Mouse (Mus musculus) kidney, adult 2 months (tissue): ENCODE measurements around the gene Sesn1. TPM values are rescaled to one million over a fixed set of nuclear protein-coding genes. Genes with fewer than 3 reads are reported as not detected.
"Not testable (repeated sequence)": the region's sequence is repeated elsewhere in the genome, so short reads cannot be mapped to it uniquely, and the experiment has no call there.

Experiments
- DNase-seq: peaks from one replicate; pipeline ENCODE4 v3.0.0; 2021
- H3K27ac ChIP-seq: fragments of 200-500 bp; 2 replicates; pipeline ENCODE4 v1.5.1; 2012; ENCODE audit warnings: low read depth, low read length, control low read depth, inconsistent platforms; ENCODE audit not compliant: insufficient read depth
- H3K27me3 ChIP-seq: fragments of 200-500 bp; replicated peaks from 2 replicates; pipeline ENCODE4 v1.6.1; 2012; ENCODE audit warnings: mild to moderate bottlenecking, moderate library complexity, low read length, inconsistent platforms; ENCODE audit not compliant: control insufficient read depth, insufficient read depth
- H3K36me3 ChIP-seq: fragments of 200-500 bp; 2 replicates; pipeline ENCODE4 v1.6.1; 2012; ENCODE audit warnings: mild to moderate bottlenecking, moderate library complexity, low read length, inconsistent platforms; ENCODE audit not compliant: control insufficient read depth, insufficient read depth
- H3K4me1 ChIP-seq: fragments of 200-500 bp; 2 replicates; pipeline ENCODE4 v1.6.1; 2011; ENCODE audit warnings: low read length; ENCODE audit not compliant: control insufficient read depth, insufficient read depth
- H3K4me3 ChIP-seq: fragments of 200-500 bp; 2 replicates; pipeline ENCODE4 v1.5.1; 2011; ENCODE audit warnings: mild to moderate bottlenecking, low read depth, low read length, control low read depth; ENCODE audit not compliant: insufficient read depth
- CTCF ChIP-seq: fragments of 200-500 bp; conservative IDR thresholded peaks from 2 replicates; pipeline ENCODE4 v1.5.1; 2011; ENCODE audit warnings: low read depth, mild to moderate bottlenecking, control low read depth, low read length, moderate library complexity, mixed read lengths; ENCODE audit not compliant: insufficient read depth, insufficient read length
- POLR2A ChIP-seq: fragments of 200-500 bp; IDR thresholded peaks from one replicate; pipeline ENCODE4 v1.6.1; 2011; ENCODE audit warnings: low read depth, low read length, control low read depth
- WGBS: fragments of 180-500 bp; shearing (Covaris S2); methylation state at CpG from one replicate; pipeline ENCODE4 v1.1.7; 2018; 5-methylcytosine and 5-hydroxymethylcytosine counted together
- polyA plus RNA-seq: library from polyadenylated mRNA; depleted of rRNA; stranded (reverse); fragments of >200 nt; gene quantifications from 2 replicates; pipeline ENCODE4 v1.2.3, GENCODE M21; 2012

Gene Sesn1
- polyA plus RNA-seq, 1 experiment = 13.2 TPM

- no peak overlapping the region for H3K4me3 ChIP-seq
- no peak overlapping the region for H3K27ac ChIP-seq
- WGBS = 86% methylated on average over 6 of the region's 6 CpGs
- no peaks in the 10 kb centered on the region for H3K27me3 ChIP-seq
- H3K4me1 ChIP-seq = peaks cover 2% of the 10 kb centered on the region; the same call in 1 of the 2 replicates
- no peak for DNase-seq
- no peaks in the 10 kb centered on the region for H3K36me3 ChIP-seq
- TF ChIP-seq POLR2A (no peak), CTCF (no peak)
Measured at GRCm38 (mm10) chr10:41814305-41814853, 4.6 kb downstream of the Sesn1 start.

GRCm38 (mm10) chr10:41816516-41816915 lies 6.8 kb downstream of the Sesn1 start:
- 0 out of 2 replicates have a peak, but pooled peaks cover 2% of the 10 kb centered on the region for H3K4me1 ChIP-seq
- no peak for TF ChIP-seq CTCF
- TF ChIP-seq POLR2A = no peak
- H3K27ac ChIP-seq = no peak overlapping the region
- no peaks in the 10 kb centered on the region for H3K27me3 ChIP-seq
- WGBS = 79% methylated on average over 5 of the region's 5 CpGs
- DNase-seq = no peak
- no peaks in the 10 kb centered on the region for H3K36me3 ChIP-seq
- no peak overlapping the region for H3K4me3 ChIP-seq

- TF ChIP-seq CTCF (no peak), POLR2A (no peak)
Measured at GRCm38 (mm10) chr10:41818036-41818732, 8.4 kb downstream of the Sesn1 start.

GRCm38 (mm10) chr10:41818733-41819070 lies 9.0 kb downstream of the Sesn1 start:
- not testable (repeated sequence) for H3K4me1 ChIP-seq, DNase-seq, H3K36me3 ChIP-seq, H3K27me3 ChIP-seq, H3K27ac ChIP-seq, H3K4me3 ChIP-seq
- 92% methylated on average over 6 of the region's 6 CpGs for WGBS

More at GRCm38 (mm10) chr10:41818036-41818732, 8.4 kb downstream of the Sesn1 start:
- 91% methylated on average over 8 of the region's 8 CpGs for WGBS
- Histone ChIP-seq H3K27me3 (no peaks in the 10 kb centered on the region), H3K27ac (no peak overlapping the region), H3K4me1 (0 out of 2 replicates have a peak, but pooled peaks cover 2% of the 10 kb centered on the region), H3K36me3 (no peaks in the 10 kb centered on the region), H3K4me3 (no peak overlapping the region)
- DNase-seq = no peak

- H3K4me1 ChIP-seq = 0 out of 2 replicates have a peak, but pooled peaks cover 2% of the 10 kb centered on the region
- H3K27ac ChIP-seq = no peak overlapping the region
- 68% methylated on average over 3 of the region's 3 CpGs for WGBS
- TF ChIP-seq POLR2A (no peak), CTCF (no peak)
- DNase-seq = no peak
- H3K36me3 ChIP-seq = no peaks in the 10 kb centered on the region
- no peaks in the 10 kb centered on the region for H3K27me3 ChIP-seq
- H3K4me3 ChIP-seq = no peak overlapping the region
Measured at GRCm38 (mm10) chr10:41819307-41819706, 9.6 kb downstream of the Sesn1 start.

GRCm38 (mm10) chr10:41820401-41820800 lies 10.7 kb downstream of the Sesn1 start:
- Histone ChIP-seq H3K36me3 (no peaks in the 10 kb centered on the region), H3K27me3 (no peaks in the 10 kb centered on the region), H3K4me1 (0 out of 2 replicates have a peak, but pooled peaks cover 2% of the 10 kb centered on the region), H3K27ac (no peak overlapping the region), H3K4me3 (no peak overlapping the region)
- DNase-seq = no peak
- 96% methylated on average over 5 of the region's 5 CpGs for WGBS
- TF ChIP-seq CTCF = no peak
- TF ChIP-seq POLR2A = no peak

- no peak for DNase-seq
- Histone ChIP-seq H3K27me3 (no peaks in the 10 kb centered on the region), H3K27ac (no peak overlapping the region), H3K36me3 (no peaks in the 10 kb centered on the region), H3K4me1 (0 out of 2 replicates have a peak, but pooled peaks cover 2% of the 10 kb centered on the region), H3K4me3 (no peak overlapping the region)
- WGBS = 85% methylated on average over 6 of the region's 6 CpGs
- no peak for TF ChIP-seq CTCF
- TF ChIP-seq POLR2A = no peak
Measured at GRCm38 (mm10) chr10:41821171-41821570, 11.4 kb downstream of the Sesn1 start.
